Mouse (Mus musculus) layer of hippocampus, adult 9-11 months (tissue): ENCODE measurements at regions not wholly inside any gene's neighbourhood (a gene's known extent, or its start where the extent isn't known, plus 50 kb on each side); places are given as distances from the start of the nearest gene placed in this dataset.

Experiments used
- DNase-seq: peaks from one replicate; pipeline ENCODE4 v3.0.0; 2022

GRCm38 (mm10) chr6:48136851-48137250, 50.5 kb upstream of the Zfp746 start:
- DNase-seq, result no peak
